Mouse (Mus musculus) adrenal gland (tissue): Measurements from ENCODE around the gene Rce1.
"Not testable (repeated sequence)": the region's sequence is repeated elsewhere in the genome, so short reads cannot be mapped to it uniquely, and the experiment has no call there.

Experiments
- intact Hi-C: fragments of 180-260 bp; cut with DNase I; formaldehyde crosslinking; loops from one replicate; pipeline ENCODE4 v1.15.1; 2025

The Rce1 gene

GRCm38 (mm10) chr19:4614305-4615150 is 10.9 kb downstream of the Rce1 start:
- intact Hi-C loops = loop anchor here (5.0 kb wide), 1 partner anchor 117 kb away; the partner anchor contains the start of gene 2010003K11Rik

- intact Hi-C loops = no loop called here
Observed at GRCm38 (mm10) chr19:4613464-4614304, 11.8 kb downstream of the Rce1 start.

DNA sequence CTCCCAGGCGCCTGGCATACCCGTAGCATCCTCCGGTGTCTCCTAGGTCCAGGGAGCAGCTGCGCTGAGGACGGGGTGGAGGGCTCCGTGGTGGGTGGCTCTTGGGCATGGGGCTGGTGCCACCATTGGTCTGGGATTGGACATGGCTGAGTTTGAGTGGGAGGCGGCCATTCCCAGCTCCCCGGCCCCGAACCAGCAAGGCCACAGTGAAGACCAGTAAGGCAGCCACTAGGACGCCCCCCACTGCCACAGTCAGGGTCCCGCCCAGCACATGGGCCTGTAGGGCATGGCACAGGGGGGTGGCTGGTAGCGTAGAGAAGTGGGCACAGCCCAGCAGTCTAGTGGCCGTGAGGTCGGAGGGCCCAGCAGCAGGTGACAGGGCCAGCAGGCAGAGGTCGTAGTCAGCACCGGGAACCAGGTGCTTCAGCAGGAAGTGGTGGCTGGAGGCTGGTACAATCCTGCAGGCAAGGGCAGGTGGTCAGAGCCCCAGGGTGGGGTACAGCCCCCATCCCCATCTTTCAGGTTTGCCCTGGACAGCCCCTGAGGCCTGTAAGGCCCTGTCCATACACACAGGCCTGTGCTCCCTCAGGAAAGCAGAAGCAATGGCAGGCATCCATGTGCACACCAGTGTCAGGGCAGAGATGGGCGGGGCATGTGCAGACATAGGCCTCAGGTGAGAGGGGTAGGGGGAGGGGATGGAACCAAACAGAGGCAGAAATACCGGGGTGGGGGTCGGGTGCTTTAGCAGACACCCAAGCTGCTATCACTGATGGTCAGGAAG is 13.1 kb downstream of the Rce1 start:
- intact Hi-C loops = no loop called here

- intact Hi-C loops = no loop called here
Observed at GRCm38 (mm10) chr19:4610109-4610508, 15.3 kb downstream of the Rce1 start.

GRCm38 (mm10) chr19:4608511-4608910 is 16.9 kb downstream of the Rce1 start:
- intact Hi-C loops = no loop called here

GRCm38 (mm10) chr19:4607406-4607805 is 18.0 kb downstream of the Rce1 start:
- intact Hi-C loops = no loop called here

- intact Hi-C loops = no loop called here
Observed at GRCm38 (mm10) chr19:4605654-4606053, 19.8 kb downstream of the Rce1 start.

DNA sequence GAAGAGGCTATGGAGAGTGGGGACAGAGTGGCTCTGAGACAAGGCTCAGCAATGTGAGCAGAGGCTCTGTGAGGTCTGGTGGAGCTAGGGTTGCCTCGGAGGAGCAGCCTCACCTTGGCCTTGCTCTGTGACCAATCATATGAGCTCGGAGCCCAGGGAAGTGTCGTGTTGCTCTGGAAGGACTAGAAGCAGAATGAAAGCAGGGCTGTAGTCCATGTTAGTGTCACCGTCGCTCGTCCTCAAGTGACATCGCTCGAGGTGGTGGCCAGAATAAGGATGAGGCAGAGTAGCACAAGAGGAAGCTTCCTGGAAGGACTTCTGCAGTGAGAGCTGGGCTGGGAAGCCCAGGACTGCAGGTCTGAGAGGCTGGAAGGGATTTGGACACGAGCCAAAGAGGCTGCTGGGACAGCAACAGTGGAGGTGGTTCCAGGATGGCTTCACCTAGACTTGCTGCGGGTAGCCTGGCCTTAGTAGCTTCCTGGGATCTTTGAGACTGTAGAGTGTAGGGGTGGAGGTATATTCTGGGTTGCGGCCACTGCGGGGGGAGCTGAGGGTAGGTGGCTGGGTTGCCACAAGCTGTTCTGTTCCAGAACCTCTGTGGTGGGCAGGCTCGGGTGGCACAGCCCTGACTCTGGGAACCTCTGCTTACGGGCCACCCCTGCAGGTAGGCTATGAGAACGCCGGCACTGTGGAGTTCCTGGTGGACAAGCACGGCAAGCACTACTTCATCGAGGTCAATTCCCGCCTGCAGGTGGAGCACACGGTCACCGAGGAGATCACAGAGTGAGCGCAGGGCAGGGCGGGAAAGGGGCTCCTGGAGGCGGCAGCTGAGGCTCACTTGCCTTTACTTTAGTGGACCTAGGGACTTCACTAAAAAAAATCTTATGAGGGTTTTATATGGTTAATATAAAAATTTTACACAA is 21.4 kb downstream of the Rce1 start:
- intact Hi-C loops = no loop called here

GRCm38 (mm10) chr19:4602459-4602858 is 23.0 kb downstream of the Rce1 start:
- intact Hi-C loops = no loop called here

DNA sequence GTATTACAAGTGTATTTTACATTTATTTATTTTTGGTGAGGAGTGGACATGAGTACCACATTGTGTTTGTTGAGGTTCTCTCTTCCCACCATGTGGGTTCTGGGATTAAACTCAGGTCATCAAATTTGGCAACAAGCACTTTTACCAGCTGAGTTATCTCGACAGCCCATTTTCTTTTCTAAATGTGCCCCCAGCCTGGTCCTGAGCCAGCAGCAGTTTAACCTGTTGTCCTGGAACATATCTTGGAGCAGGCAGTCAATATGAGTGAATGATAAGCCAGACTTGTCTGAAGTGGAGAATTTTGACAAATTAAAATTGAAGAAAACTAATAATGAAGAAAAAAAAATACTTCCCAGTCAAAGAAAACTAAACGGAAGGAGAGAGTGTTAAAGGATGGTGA is 29.4 kb downstream of the Rce1 start:
- intact Hi-C loops = no loop called here

- intact Hi-C loops = no loop called here
Observed at GRCm38 (mm10) chr19:4593792-4594522, 31.5 kb downstream of the Rce1 start.

GRCm38 (mm10) chr19:4590025-4590424 is 35.4 kb downstream of the Rce1 start:
- intact Hi-C loops = no loop called here

- intact Hi-C loops = no loop called here
Observed at GRCm38 (mm10) chr19:4589081-4589480, 36.4 kb downstream of the Rce1 start.

DNA sequence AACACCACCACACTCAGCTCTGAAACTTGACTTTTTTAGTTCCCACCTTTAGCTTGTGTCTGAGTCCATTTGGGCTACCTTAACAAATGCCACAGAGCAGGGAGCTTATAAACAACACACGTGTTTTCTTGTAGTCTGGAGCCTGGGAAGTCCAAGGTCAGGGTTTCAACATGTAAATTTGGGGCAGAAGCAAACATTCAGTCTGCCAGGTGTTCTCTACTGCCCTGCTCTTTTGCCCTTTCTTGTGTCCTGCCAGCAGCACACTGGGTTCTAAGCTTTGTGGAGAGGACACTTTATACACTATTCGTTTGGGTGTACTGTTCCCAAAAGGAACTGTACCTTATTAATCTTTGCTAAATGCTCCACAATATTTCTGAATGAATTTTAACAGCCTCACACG is 37.0 kb downstream of the Rce1 start:
- intact Hi-C loops = no loop called here

GRCm38 (mm10) chr19:4587426-4587825 is 38.0 kb downstream of the Rce1 start:
- intact Hi-C loops = no loop called here

DNA sequence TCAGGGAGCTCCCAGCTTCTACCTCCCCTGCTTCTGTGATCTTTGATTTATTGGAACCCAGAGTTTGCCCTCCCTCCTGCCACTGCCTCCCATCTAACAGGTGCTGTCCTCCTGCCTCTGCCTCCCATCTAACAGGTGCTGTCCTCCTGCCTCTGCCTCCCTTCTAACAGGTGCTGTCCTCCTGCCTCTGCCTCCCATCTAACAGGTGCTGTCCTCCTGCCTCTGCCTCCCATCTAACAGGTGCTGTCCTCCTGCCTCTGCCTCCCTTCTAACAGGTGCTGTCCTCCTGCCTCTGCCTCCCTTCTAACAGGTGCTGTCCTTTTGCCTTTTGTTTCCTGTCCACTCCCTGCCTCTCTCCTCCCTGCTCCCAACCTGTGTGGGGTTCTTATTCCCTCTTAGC is 38.7 kb downstream of the Rce1 start:
- intact Hi-C loops = not testable (repeated sequence)

DNA sequence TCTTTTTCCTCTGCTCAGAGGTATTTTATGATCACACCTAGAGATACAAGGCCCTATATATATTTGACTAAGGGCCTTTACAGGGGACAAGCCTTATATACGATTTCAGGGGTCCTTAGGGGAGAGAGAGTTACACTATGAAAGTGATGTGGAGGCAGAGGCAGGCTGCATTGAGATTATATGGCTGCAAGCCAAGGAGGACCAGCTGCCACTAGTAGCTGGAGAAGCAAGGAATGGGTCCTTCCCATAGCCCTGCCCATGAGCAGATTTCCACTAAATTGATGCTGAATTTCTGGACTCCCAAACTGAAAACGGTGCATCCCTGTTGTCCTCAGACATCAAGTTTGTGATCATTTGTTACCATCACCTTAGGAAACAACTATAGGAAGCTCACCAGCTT is 41.6 kb downstream of the Rce1 start:
- intact Hi-C loops = no loop called here

DNA sequence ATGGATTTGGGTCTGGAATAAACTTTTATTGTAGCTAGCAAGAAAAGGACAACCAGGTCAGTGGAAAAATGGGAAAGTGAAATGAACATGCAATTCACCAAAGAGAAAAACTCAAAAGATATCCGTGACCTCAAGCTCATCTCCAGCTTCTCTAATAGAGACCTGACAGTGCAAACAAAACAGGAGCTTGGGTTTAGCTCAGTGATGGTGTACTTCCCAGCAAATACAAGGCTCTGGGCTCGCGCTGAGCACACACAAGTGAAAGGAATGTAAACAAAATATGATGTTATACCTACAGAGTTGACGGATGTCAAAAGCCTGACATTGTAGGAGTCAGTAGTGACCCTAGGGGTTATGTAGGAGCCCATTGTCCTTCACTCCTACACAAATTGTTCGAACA is 46.1 kb downstream of the Rce1 start:
- intact Hi-C loops = no loop called here

DNA sequence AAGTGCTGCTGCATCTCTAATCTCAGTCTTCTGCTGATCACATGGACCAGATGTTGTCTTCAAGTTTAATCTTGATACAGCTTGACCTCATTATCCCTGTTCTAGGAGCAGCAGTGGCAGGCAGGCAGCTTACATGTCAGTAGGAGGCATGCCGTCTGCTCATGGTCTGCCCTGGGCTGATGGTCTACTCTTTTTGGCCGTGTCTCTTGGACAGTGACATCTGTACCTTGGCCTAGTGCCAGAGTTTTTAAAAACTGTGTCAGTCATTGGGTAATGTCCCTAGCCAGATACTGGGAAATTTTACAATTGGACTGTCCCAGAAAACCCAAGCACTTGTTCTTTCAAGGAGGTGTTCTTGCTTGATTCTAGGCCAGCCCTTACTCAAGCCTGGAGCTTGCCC is 46.6 kb downstream of the Rce1 start:
- intact Hi-C loops = no loop called here

DNA sequence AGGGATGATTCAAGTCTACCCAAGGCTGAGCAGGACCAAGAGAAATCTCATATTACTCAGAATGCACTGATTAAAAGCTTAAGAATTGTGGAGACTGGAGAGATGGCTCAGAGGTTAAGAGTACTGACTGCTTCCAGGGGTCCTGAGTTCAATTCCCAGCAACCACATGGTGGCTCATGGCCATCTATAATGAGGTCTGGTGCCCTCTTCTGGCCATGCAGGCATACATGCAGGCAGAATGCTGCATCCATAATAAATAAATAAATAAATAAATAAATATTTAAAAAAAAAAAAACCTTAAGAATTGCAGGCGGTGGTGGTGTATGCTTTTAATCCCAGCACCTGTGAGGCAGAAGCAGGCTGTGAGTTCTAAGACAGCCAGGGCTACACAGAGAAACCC is 52.2 kb downstream of the Rce1 start:
- intact Hi-C loops = loop anchor here (5.0 kb wide), 1 partner anchor 66 kb away; no protein-coding TSS in a partner anchor
